Mouse (Mus musculus) CH12.LX (cell line): Measurements from ENCODE around the gene Rras. TPM values are rescaled to one million over a fixed set of nuclear protein-coding genes. Genes with fewer than 3 reads are reported as not detected.

ENCODE experiments used
- DNase-seq: peaks from one replicate; pipeline ENCODE4 v3.0.0-alpha.2; 2013; ENCODE audit errors: extremely low read depth
- H3K27ac ChIP-seq: 2 replicates; pipeline ENCODE4 v1.5.1; 2012; ENCODE audit warnings: low read depth, mild to moderate bottlenecking, control low read depth, moderate library complexity; ENCODE audit not compliant: insufficient read depth
- H3K27me3 ChIP-seq: replicated peaks from 2 replicates; pipeline ENCODE3; 2012; ENCODE audit warnings: inconsistent platforms
- H3K36me3 ChIP-seq, 2 experiments: replicated peaks in 1 of 2; 2 replicates each; pipeline versions ENCODE3 to v1.6.1; 2012; ENCODE audit warnings: inconsistent platforms in 1 of 2, low read length in 1 of 2, mild to moderate bottlenecking in 1 of 2, mixed read lengths in 1 of 2, moderate library complexity in 1 of 2; ENCODE audit not compliant: control insufficient read depth in 1 of 2, insufficient read depth in 1 of 2
- H3K4me1 ChIP-seq, 2 experiments: 2 replicates each; pipeline ENCODE4 v1.6.1; 2012; ENCODE audit warnings: inconsistent platforms in 1 of 2, moderate library complexity in 1 of 2; ENCODE audit not compliant: insufficient read depth in 2 of 2, control insufficient read depth in 1 of 2
- H3K4me2 ChIP-seq: 2 replicates; pipeline ENCODE4 v1.6.1; 2012; ENCODE audit warnings: low read depth, mild to moderate bottlenecking, control low read depth; ENCODE audit not compliant: poor library complexity, insufficient read depth, severe bottlenecking
- H3K4me3 ChIP-seq, 3 experiments: fragments of 150-350 bp in 1 of 3; sonication (generic) in 1 of 3; replicated peaks in 1 of 3; 2 replicates each; pipeline versions ENCODE3 to v1.5.1; 2011 to 2012; ENCODE audit warnings: low read depth in 2 of 3, low read length in 2 of 3, mild to moderate bottlenecking in 2 of 3, moderate library complexity in 2 of 3, control low read depth in 1 of 3, improper control_type of control experiment in 1 of 3, inconsistent platforms in 1 of 3, mixed read lengths in 1 of 3; ENCODE audit not compliant: poor library complexity in 1 of 3
- H3K79me2 ChIP-seq: replicated peaks from 2 replicates; pipeline ENCODE4 v1.6.1; 2012; ENCODE audit warnings: mild to moderate bottlenecking, moderate library complexity; ENCODE audit not compliant: control insufficient read depth, poor library complexity, insufficient read depth, severe bottlenecking; ENCODE audit errors: extremely low read depth
- H3K9ac ChIP-seq: 2 replicates; pipeline ENCODE4 v1.6.1; 2012; ENCODE audit warnings: low read depth, mild to moderate bottlenecking, control low read depth, moderate library complexity; ENCODE audit not compliant: insufficient read depth
- H3K9me3 ChIP-seq: replicated peaks from 2 replicates; pipeline ENCODE3; 2012; ENCODE audit warnings: low read length, inconsistent platforms, mixed read lengths
- CHD1 ChIP-seq: IDR thresholded peaks from 2 replicates; pipeline ENCODE4 v1.6.1; 2012; ENCODE audit warnings: low read depth, low read length, improper control_type of control experiment, inconsistent platforms
- CTCF ChIP-seq, 2 experiments: IDR thresholded peaks in 1 of 2; conservative IDR thresholded peaks in 1 of 2; 2 replicates each; pipeline ENCODE4 v1.5.1; 2011 to 2012; ENCODE audit warnings: low read depth in 2 of 2, low read length in 2 of 2, improper control_type of control experiment in 1 of 2, inconsistent platforms in 1 of 2, mild to moderate bottlenecking in 1 of 2, moderate library complexity in 1 of 2
- ELF1 ChIP-seq: IDR thresholded peaks from 2 replicates; pipeline ENCODE4 v1.6.1; 2014; ENCODE audit warnings: low read depth, mild to moderate bottlenecking, inconsistent platforms, low read length, improper control_type of control experiment
- EP300 ChIP-seq: IDR thresholded peaks from 2 replicates; pipeline ENCODE4 v1.6.1; 2011; ENCODE audit warnings: low read length, improper control_type of control experiment
- ETS1 ChIP-seq: conservative IDR thresholded peaks from 2 replicates; pipeline ENCODE4 v1.6.1; 2012; ENCODE audit warnings: low read depth, mild to moderate bottlenecking, inconsistent platforms, low read length, improper control_type of control experiment, moderate library complexity
- GABPA ChIP-seq: IDR thresholded peaks from 2 replicates; pipeline ENCODE4 v1.6.1; 2012; ENCODE audit warnings: low read depth, low read length, improper control_type of control experiment, inconsistent platforms; ENCODE audit not compliant: insufficient replicate concordance
- IRF4 ChIP-seq: IDR thresholded peaks from 2 replicates; pipeline ENCODE4 v1.6.1; 2014; ENCODE audit warnings: low read depth, mild to moderate bottlenecking, inconsistent platforms, low read length, improper control_type of control experiment
- JUN ChIP-seq: IDR thresholded peaks from 2 replicates; pipeline ENCODE4 v1.6.1; 2011; ENCODE audit warnings: low read depth, mild to moderate bottlenecking, low read length, improper control_type of control experiment, moderate library complexity; ENCODE audit not compliant: insufficient read depth
- JUND ChIP-seq: conservative IDR thresholded peaks from 2 replicates; pipeline ENCODE4 v1.6.1; 2011; ENCODE audit warnings: low read depth, low read length, improper control_type of control experiment
- KAT2A ChIP-seq: IDR thresholded peaks from 2 replicates; pipeline ENCODE4 v1.6.1; 2012; ENCODE audit warnings: low read length, improper control_type of control experiment, inconsistent platforms; ENCODE audit not compliant: insufficient replicate concordance
- MAFK ChIP-seq: IDR thresholded peaks from 2 replicates; pipeline ENCODE4 v1.6.1; 2011; ENCODE audit warnings: low read length, improper control_type of control experiment; ENCODE audit not compliant: insufficient replicate concordance
- MAX ChIP-seq: IDR thresholded peaks from 2 replicates; pipeline ENCODE4 v1.6.1; 2011; ENCODE audit warnings: low read length, improper control_type of control experiment
- MAZ ChIP-seq: IDR thresholded peaks from 2 replicates; pipeline ENCODE4 v1.6.1; 2012; ENCODE audit warnings: low read depth, mild to moderate bottlenecking, inconsistent platforms, low read length, improper control_type of control experiment, moderate library complexity
- MEF2A ChIP-seq: IDR thresholded peaks from 2 replicates; pipeline ENCODE4 v1.6.1; 2014; ENCODE audit warnings: low read depth, mild to moderate bottlenecking, inconsistent platforms, low read length, improper control_type of control experiment, borderline replicate concordance
- MXI1 ChIP-seq: IDR thresholded peaks from 2 replicates; pipeline ENCODE4 v1.6.1; 2011; ENCODE audit warnings: mild to moderate bottlenecking, low read depth, low read length, improper control_type of control experiment
- MYC ChIP-seq: IDR thresholded peaks from 2 replicates; pipeline ENCODE4 v1.6.1; 2011; ENCODE audit warnings: low read depth, mild to moderate bottlenecking, improper control_type of control experiment, low read length
- NRF1 ChIP-seq: IDR thresholded peaks from 2 replicates; pipeline ENCODE4 v1.6.1; 2014; ENCODE audit warnings: low read depth, mild to moderate bottlenecking, inconsistent platforms, low read length, improper control_type of control experiment, moderate library complexity
- POLR2AphosphoS2 ChIP-seq: IDR thresholded peaks from 2 replicates; pipeline ENCODE4 v1.6.1; 2011; ENCODE audit warnings: low read depth, low read length, improper control_type of control experiment
- RAD21 ChIP-seq: IDR thresholded peaks from 2 replicates; pipeline ENCODE4 v1.6.1; 2011; ENCODE audit warnings: low read depth, mild to moderate bottlenecking, low read length, improper control_type of control experiment, moderate library complexity
- RCOR1 ChIP-seq: conservative IDR thresholded peaks from 2 replicates; pipeline ENCODE4 v1.6.1; 2012; ENCODE audit warnings: low read depth, mild to moderate bottlenecking, inconsistent platforms, low read length, improper control_type of control experiment
- SMC3 ChIP-seq: IDR thresholded peaks from 2 replicates; pipeline ENCODE4 v1.6.1; 2011; ENCODE audit warnings: low read depth, low read length, improper control_type of control experiment
- TCF12 ChIP-seq: IDR thresholded peaks from 2 replicates; pipeline ENCODE4 v1.6.1; 2014; ENCODE audit warnings: low read depth, mild to moderate bottlenecking, inconsistent platforms, low read length, improper control_type of control experiment
- UBTF ChIP-seq: IDR thresholded peaks from 2 replicates; pipeline ENCODE4 v1.6.1; 2012; ENCODE audit warnings: low read depth, mild to moderate bottlenecking, inconsistent platforms, low read length, improper control_type of control experiment, moderate library complexity
- USF2 ChIP-seq: conservative IDR thresholded peaks from 2 replicates; pipeline ENCODE4 v1.6.1; 2011; ENCODE audit warnings: low read depth, low read length, improper control_type of control experiment
- ZC3H11A ChIP-seq: IDR thresholded peaks from 2 replicates; pipeline ENCODE4 v1.6.1; 2012; ENCODE audit warnings: low read depth, mild to moderate bottlenecking, inconsistent platforms, low read length, improper control_type of control experiment
- ZMIZ1 ChIP-seq: IDR thresholded peaks from 2 replicates; pipeline ENCODE4 v1.6.1; 2012; ENCODE audit warnings: low read depth, mild to moderate bottlenecking, inconsistent platforms, low read length, improper control_type of control experiment
- ZNF384 ChIP-seq: IDR thresholded peaks from 2 replicates; pipeline ENCODE4 v1.6.1; 2012; ENCODE audit warnings: low read depth, low read length, improper control_type of control experiment, inconsistent platforms
- dilution Hi-C: fragments of 300-500 bp; cut with MboI; formaldehyde crosslinking; loops from 2 replicates; pipeline ENCODE4 v1.14.3; 2020; ENCODE audit warnings: low sequenced_read_pairs; ENCODE audit not compliant: extremely low pct_unique_long_range_greater_than_20kb, extremely low pct_ligation_motif_present
- in situ Hi-C: fragments of 300-500 bp; cut with MboI; formaldehyde crosslinking; loops from 3 replicates; pipeline ENCODE4 v1.14.3; 2019; ENCODE audit warnings: low sequenced_read_pairs, low pct_ligation_motif_present, low pct_unique_long_range_greater_than_20kb, mixed read lengths
- polyA plus RNA-seq: library from polyadenylated mRNA; unstranded; fragments of >175 nt; gene quantifications from 2 replicates; pipeline ENCODE4 v1.2.1, GENCODE M21; 2012; ENCODE audit warnings: low read depth; ENCODE audit not compliant: insufficient read length
- total RNA-seq, 2 experiments: library from RNA; depleted of rRNA; stranded (reverse); fragments of 300-350 nt in 1 of 2; fragments of >200 nt in 1 of 2; gene quantifications; 2 replicates each; pipeline ENCODE4 v1.2.3; 2012 to 2014

The Rras gene
- total and polyA plus RNA-seq, 3 experiments: 7.2 to 19.8 (median 10.6) TPM

DNA sequence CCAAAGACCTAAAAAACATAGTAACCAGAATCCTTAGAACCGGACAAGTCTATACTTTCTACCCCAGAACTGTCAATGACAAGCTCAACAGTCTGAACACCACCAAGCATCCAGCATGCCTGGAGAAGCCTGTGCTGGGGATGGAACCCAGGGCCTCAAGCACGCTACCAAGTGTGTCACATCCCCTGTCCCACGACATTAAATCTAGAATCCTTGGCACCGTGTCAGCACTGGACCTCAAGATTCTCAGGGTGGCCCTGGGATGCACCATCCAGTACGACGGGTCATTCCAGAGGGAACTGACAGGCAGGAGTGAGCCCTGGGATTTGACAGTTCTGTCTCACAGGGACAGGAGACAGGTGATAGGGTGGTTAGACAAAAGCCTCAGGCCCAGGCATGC lies 12.2 kb downstream of the Rras start:
- Histone ChIP-seq H3K79me2 (no peaks in the 10 kb centered on the region; the same call in 1 of the 2 replicates), H3K4me2 (no peak overlapping the region), H3K4me1 (no peaks in the 10 kb centered on the region; a peak in 1 of 4 replicates), H3K27me3 (no peaks in the 10 kb centered on the region), H3K36me3 (peaks cover 63 to 90% of the 10 kb centered on the region in 2 experiments), H3K9ac (no peak overlapping the region), H3K4me3 (no peak overlapping the region), H3K9me3 (no peaks in the 10 kb centered on the region), H3K27ac (no peak overlapping the region)
- dilution Hi-C loops: no loop called here
- in situ Hi-C loops: no loop called here
- TF ChIP-seq EP300: no peak
- TF ChIP-seq NRF1: no peak
- TF ChIP-seq SMC3: no peak
- no peak for TF ChIP-seq UBTF
- no peak for TF ChIP-seq KAT2A
- no peak for TF ChIP-seq IRF4
- no peak for TF ChIP-seq MAZ
- no peak for TF ChIP-seq GABPA
- no peak for TF ChIP-seq MAX
- no peak for TF ChIP-seq RCOR1
- TF ChIP-seq POLR2AphosphoS2: no peak
- TF ChIP-seq RAD21: no peak
- no peak for TF ChIP-seq USF2
- no peak for TF ChIP-seq MAFK
- no peak for TF ChIP-seq MEF2A
- no peak for TF ChIP-seq ELF1
- TF ChIP-seq ZMIZ1: no peak
- TF ChIP-seq CHD1: no peak
- no peak for TF ChIP-seq ETS1
- DNase-seq: no peak

- no peak overlapping the region for H3K27ac ChIP-seq
- H3K4me3 ChIP-seq: no peak overlapping the region
- no peak for TF ChIP-seq ZC3H11A
- TF ChIP-seq JUND: no peak
- no peak for TF ChIP-seq ZNF384
- TF ChIP-seq SMC3: no peak
- TF ChIP-seq RCOR1: no peak
- TF ChIP-seq CTCF (conservative IDR thresholded peaks at IDR 0.05 in 1 of 2, IDR thresholded peaks at IDR 0.05 in 1 of 2; ENCODE audit: low read depth in 2 of 2, low read length in 2 of 2): no peak
- no peak for TF ChIP-seq IRF4
- TF ChIP-seq JUN: no peak
- no peak for TF ChIP-seq CHD1
- TF ChIP-seq MAZ: no peak
- no peak for TF ChIP-seq GABPA
- no peak for TF ChIP-seq RAD21
- TF ChIP-seq TCF12: no peak
- no peak for TF ChIP-seq MXI1
- no peak for TF ChIP-seq USF2
- TF ChIP-seq MYC: no peak
- H3K4me1 ChIP-seq: no peaks in the 10 kb centered on the region; a peak in 1 of 4 replicates
- H3K9ac ChIP-seq: no peak overlapping the region
- H3K27me3 ChIP-seq: no peaks in the 10 kb centered on the region
- in situ Hi-C loops: no loop called here
- DNase-seq: no peak
- H3K9me3 ChIP-seq: no peaks in the 10 kb centered on the region
- dilution Hi-C loops: no loop called here
- H3K36me3 ChIP-seq: peaks cover 68 to 93% of the 10 kb centered on the region in 2 experiments
- no peaks in the 10 kb centered on the region; the same call in 1 of the 2 replicates for H3K79me2 ChIP-seq
- no peak overlapping the region for H3K4me2 ChIP-seq
These were observed 13.1 kb downstream of the Rras start for GRCm38 (mm10) chr7:45030857-45031256.
